Mouse (Mus musculus) embryonic facial prominence, embryonic 13.5 days (tissue): ENCODE measurements around the gene Tmed9. TPM values are rescaled to one million over a fixed set of nuclear protein-coding genes. Genes with fewer than 3 reads are reported as not detected.

Source experiments
- ATAC-seq: fragments of 200-750 bp; cut with Nextera tagmentation; 2 replicates; pipeline ENCODE4 v1.8.0; 2017; ENCODE audit warnings: low read depth; ENCODE audit not compliant: insufficient number of reproducible peaks, insufficient read depth, low FRiP score, low TSS enrichment
- H3K27ac ChIP-seq: fragments of 300-500 bp; sonication (generic); 2 replicates; pipeline ENCODE4 v1.5.1; 2015; ENCODE audit warnings: moderate library complexity, mild to moderate bottlenecking, inconsistent platforms
- H3K27me3 ChIP-seq: fragments of 300-500 bp; sonication (generic); 2 replicates; pipeline ENCODE4 v1.6.1; 2015; ENCODE audit warnings: mild to moderate bottlenecking, inconsistent platforms
- H3K36me3 ChIP-seq: fragments of 300-500 bp; sonication (generic); 2 replicates; pipeline ENCODE4 v1.6.1; 2015; ENCODE audit warnings: mild to moderate bottlenecking, inconsistent platforms
- H3K4me1 ChIP-seq: fragments of 300-500 bp; sonication (generic); 2 replicates; pipeline ENCODE4 v1.6.1; 2015; ENCODE audit warnings: inconsistent platforms
- H3K4me2 ChIP-seq: fragments of 300-500 bp; sonication (generic); 2 replicates; pipeline ENCODE4 v1.6.1; 2015; ENCODE audit warnings: moderate library complexity, mild to moderate bottlenecking, inconsistent platforms
- H3K4me3 ChIP-seq: fragments of 300-500 bp; sonication (generic); 2 replicates; pipeline ENCODE4 v1.5.1; 2015; ENCODE audit warnings: mild to moderate bottlenecking, inconsistent platforms
- H3K9ac ChIP-seq: fragments of 300-500 bp; sonication (generic); 2 replicates; pipeline ENCODE4 v1.6.1; 2015; ENCODE audit warnings: mild to moderate bottlenecking, inconsistent platforms
- H3K9me3 ChIP-seq: fragments of 300-500 bp; sonication (generic); 2 replicates; pipeline ENCODE4 v1.6.1; 2016; ENCODE audit warnings: inconsistent platforms
- WGBS: fragments of 180-500 bp; shearing (Covaris S2); methylation state at CpG from one replicate; pipeline ENCODE4 v1.1.7; 2015; ENCODE audit warnings: mixed read lengths; 5-methylcytosine and 5-hydroxymethylcytosine counted together
- polyA plus RNA-seq: library from polyadenylated mRNA; unstranded; fragments of >200 nt; fragmentation: Nextera tagmentation; extraction: Ambion mirVana; gene quantifications from 2 replicates; pipeline ENCODE4 v1.2.1, GENCODE M21; 2015

Tmed9 gene
- polyA plus RNA-seq: 158 and 177 TPM in 2 replicates

- no peak within 1 kb of the TSS for H3K27ac ChIP-seq
- peaks cover 4% of the 10 kb centered on the region; the same call in 1 of the 2 replicates for H3K36me3 ChIP-seq
- peaks cover 17% of the 10 kb centered on the region for H3K4me1 ChIP-seq
- no peak within 1 kb of the TSS for H3K9ac ChIP-seq
- WGBS: 97% methylated on average over 2 of the region's 2 CpGs
- no peak within 1 kb of the TSS for H3K4me2 ChIP-seq
- no peak within 1 kb of the TSS for H3K4me3 ChIP-seq
- H3K27me3 ChIP-seq: no peaks in the 10 kb centered on the region
- no peak for ATAC-seq
- H3K9me3 ChIP-seq: no peaks in the 10 kb centered on the region
Measured at GRCm38 (mm10) chr13:55573432-55573831, at the start of gene Tmed9. Gene Tmed9 (plus strand): TSS chr13:55573732.

DNA sequence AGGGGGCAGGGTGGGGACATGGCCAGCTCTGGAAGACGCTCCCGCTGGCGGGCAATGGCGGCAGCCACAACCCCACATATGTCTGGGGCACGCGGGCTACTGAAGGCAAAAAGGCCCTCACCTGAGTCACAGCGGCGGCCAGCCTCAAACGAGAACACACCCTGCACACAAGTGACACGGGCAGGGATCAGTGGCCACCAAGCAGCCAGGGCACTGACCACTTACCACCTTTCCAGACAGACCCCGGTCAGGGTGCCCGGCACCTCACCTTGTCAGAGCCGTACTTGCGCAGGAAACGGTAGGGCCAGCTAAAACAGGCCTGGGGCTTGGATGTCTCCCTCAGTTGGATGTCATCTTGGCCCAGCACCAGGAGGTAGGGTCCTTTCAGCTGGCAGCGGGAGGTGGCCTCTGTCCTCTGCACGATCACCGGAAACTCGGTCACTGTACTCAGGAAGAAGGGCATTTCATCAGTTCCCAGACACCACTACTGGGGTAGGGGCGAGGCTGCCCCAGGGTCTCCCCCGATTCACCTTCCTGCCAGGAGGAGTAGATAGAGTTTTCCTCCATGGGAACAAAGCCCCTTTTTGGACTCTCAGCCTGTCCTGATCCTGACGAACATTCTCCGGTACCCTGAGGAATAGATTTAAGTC is 49.5 kb upstream of the Tmed9 start:
- Histone ChIP-seq H3K27me3 (no peaks in the 10 kb centered on the region), H3K4me2 (no peak overlapping the region), H3K27ac (no peak overlapping the region), H3K36me3 (peaks cover 3% of the 10 kb centered on the region), H3K4me3 (no peak overlapping the region), H3K9ac (no peak overlapping the region), H3K4me1 (no peaks in the 10 kb centered on the region), H3K9me3 (no peaks in the 10 kb centered on the region)
- 88% methylated on average over 23 of the region's 23 CpGs for WGBS
- ATAC-seq: no peak

- Histone ChIP-seq H3K36me3 (peaks cover 21% of the 10 kb centered on the region), H3K27me3 (no peaks in the 10 kb centered on the region), H3K9me3 (no peaks in the 10 kb centered on the region), H3K4me3 (no peak overlapping the region), H3K27ac (no peak overlapping the region), H3K4me2 (no peak overlapping the region), H3K4me1 (no peaks in the 10 kb centered on the region), H3K9ac (no peak overlapping the region)
- ATAC-seq: no peak
- 85% methylated on average over 16 of the region's 16 CpGs for WGBS
Measured at GRCm38 (mm10) chr13:55525733-55526553, 47.6 kb upstream of the Tmed9 start.

DNA sequence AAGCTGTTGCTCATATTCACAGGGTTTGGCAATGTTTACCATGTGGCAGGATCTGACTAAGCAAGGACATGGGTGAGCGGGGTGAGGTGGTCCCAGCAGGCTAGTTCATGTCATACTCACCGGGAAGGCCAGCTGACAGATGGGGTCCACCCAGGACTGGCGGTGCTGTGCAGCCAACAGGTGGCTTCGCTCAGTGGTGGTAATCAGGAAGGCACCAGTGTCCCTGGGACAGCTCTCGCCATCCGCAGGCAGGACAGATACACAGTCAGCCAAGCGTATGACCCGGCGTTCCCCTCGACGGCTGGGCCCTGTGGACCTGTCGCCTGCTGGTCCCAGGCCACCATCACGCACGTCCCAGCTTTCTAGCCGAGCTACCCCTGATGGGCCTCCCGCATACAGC is 46.3 kb upstream of the Tmed9 start:
- no peak overlapping the region for H3K9ac ChIP-seq
- WGBS: 87% methylated on average over 16 of the region's 16 CpGs
- no peaks in the 10 kb centered on the region for H3K9me3 ChIP-seq
- ATAC-seq: no peak
- H3K36me3 ChIP-seq: peaks cover 34% of the 10 kb centered on the region
- no peak overlapping the region for H3K4me3 ChIP-seq
- no peaks in the 10 kb centered on the region for H3K27me3 ChIP-seq
- no peak overlapping the region for H3K27ac ChIP-seq
- no peaks in the 10 kb centered on the region for H3K4me1 ChIP-seq
- H3K4me2 ChIP-seq: no peak overlapping the region

GRCm38 (mm10) chr13:55527834-55528772 is 45.4 kb upstream of the Tmed9 start:
- H3K4me2 ChIP-seq: no peak overlapping the region
- H3K27ac ChIP-seq: no peak overlapping the region
- H3K27me3 ChIP-seq: no peaks in the 10 kb centered on the region
- no peaks in the 10 kb centered on the region for H3K4me1 ChIP-seq
- no peak overlapping the region for H3K4me3 ChIP-seq
- peaks cover 43% of the 10 kb centered on the region for H3K36me3 ChIP-seq
- 82% methylated on average over 18 of the region's 18 CpGs for WGBS
- no peak overlapping the region for H3K9ac ChIP-seq
- H3K9me3 ChIP-seq: no peaks in the 10 kb centered on the region
- no peak for ATAC-seq

DNA sequence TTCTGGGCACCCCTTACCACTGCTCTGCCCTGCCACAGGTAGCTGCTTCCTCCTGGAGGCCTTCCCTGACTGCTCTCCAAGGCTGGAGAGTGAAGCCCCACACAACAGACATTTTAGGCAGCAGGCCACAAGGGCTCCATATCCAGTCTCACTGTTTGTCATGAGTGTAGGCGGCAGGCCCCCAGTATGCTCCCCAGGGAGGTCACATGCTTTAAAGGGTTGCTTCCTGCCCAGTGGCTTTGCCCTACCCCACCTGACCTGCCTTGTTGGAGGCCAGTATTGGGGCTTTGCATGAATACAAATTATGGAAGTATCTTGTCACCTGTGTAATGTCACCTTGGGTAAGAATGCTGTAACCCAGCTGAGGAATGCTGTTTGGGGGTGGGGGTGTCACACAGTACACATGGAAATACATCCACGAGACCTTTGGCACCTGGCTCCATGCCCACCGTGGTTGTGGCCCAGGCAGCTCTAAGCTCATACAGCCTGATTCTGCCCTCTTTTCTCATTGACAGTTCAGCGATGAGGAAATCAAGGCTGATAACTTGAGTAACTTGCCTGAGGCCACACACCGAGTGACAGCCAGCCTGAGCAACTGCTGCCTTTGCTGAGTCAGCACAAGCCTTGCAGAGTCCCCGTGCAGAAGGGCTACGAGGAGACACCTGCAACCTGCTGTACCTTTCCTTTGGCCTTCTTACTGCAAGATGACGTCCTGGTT is 44.2 kb upstream of the Tmed9 start, which contains the start of gene Dok3:
TSS of gene Dok3 (minus strand) at position 99 of the 718 bp plus-strand sequence.
- WGBS: 74% methylated on average over 8 of the region's 8 CpGs
- ATAC-seq: no peak
- no peak within 1 kb of the TSS for H3K9ac ChIP-seq

GRCm38 (mm10) chr13:55535191-55535590 is 38.3 kb upstream of the Tmed9 start:
- Histone ChIP-seq H3K27ac (no peak overlapping the region), H3K27me3 (no peaks in the 10 kb centered on the region), H3K4me3 (peak overlapping the region; percentile 91), H3K9ac (peak overlapping the region; percentile 91), H3K9me3 (no peaks in the 10 kb centered on the region), H3K36me3 (peaks cover 78% of the 10 kb centered on the region), H3K4me1 (peaks cover 16% of the 10 kb centered on the region), H3K4me2 (peak overlapping the region; percentile 97)
- WGBS: 91% methylated on average over 15 of the region's 15 CpGs
- ATAC-seq: no peak

More for the DNA sequence above, 44.2 kb upstream of the Tmed9 start, which contains the start of gene Dok3:
- Histone ChIP-seq H3K4me1 (no peaks in the 10 kb centered on the region), H3K36me3 (peaks cover 56% of the 10 kb centered on the region), H3K27ac (no peak within 1 kb of the TSS), H3K4me2 (no peak within 1 kb of the TSS), H3K27me3 (no peaks in the 10 kb centered on the region), H3K9me3 (no peaks in the 10 kb centered on the region), H3K4me3 (no peak within 1 kb of the TSS)

DNA sequence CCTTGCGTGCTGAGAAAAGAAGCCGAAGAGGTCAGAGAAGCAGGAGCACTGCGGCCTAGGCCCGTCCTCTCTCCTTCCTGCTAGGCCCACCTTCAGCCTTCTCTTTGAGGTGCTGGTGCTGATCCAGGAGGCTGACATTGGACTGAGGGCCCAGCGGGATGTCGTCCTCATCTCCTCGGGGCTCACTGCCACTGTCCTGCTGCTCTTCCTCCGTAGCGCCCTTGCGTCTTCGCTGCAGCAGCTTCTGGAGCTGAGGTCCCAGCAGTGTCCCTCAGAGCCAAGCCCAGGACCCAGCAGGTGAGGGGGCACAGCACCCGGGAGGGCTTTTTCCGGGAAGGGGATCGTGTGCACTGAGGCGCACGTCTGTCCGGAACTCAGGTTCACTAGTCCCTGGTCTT is 37.7 kb upstream of the Tmed9 start:
- ATAC-seq: no peak
- 18% methylated on average over 17 of the region's 17 CpGs for WGBS
- H3K4me3 ChIP-seq: peak overlapping the region; percentile 91
- H3K4me1 ChIP-seq: peaks cover 16% of the 10 kb centered on the region
- no peaks in the 10 kb centered on the region for H3K27me3 ChIP-seq
- H3K27ac ChIP-seq: peak overlapping the region; percentile 28; the same call in 1 of the 2 replicates
- no peaks in the 10 kb centered on the region for H3K9me3 ChIP-seq
- H3K36me3 ChIP-seq: peaks cover 78% of the 10 kb centered on the region
- peak overlapping the region; percentile 91 for H3K9ac ChIP-seq
- H3K4me2 ChIP-seq: peak overlapping the region; percentile 97

- H3K9ac ChIP-seq: peak within 1 kb of the TSS; percentile 91
- H3K4me2 ChIP-seq: peak within 1 kb of the TSS; percentile 97
- H3K27ac ChIP-seq: peak within 1 kb of the TSS; percentile 65
- under 1% methylated on average over 70 of the region's 70 CpGs for WGBS
- peaks cover 78% of the 10 kb centered on the region for H3K36me3 ChIP-seq
- peak; percentile 95 for ATAC-seq
- no peaks in the 10 kb centered on the region for H3K27me3 ChIP-seq
- H3K9me3 ChIP-seq: no peaks in the 10 kb centered on the region
- H3K4me1 ChIP-seq: peaks cover 16% of the 10 kb centered on the region
- peak within 1 kb of the TSS; percentile 91 for H3K4me3 ChIP-seq
Measured at GRCm38 (mm10) chr13:55536194-55537175, 37.0 kb upstream of the Tmed9 start, which contains the start of gene Ddx41. Gene Ddx41 (minus strand): TSS chr13:55536658.

- H3K27me3 ChIP-seq: no peaks in the 10 kb centered on the region
- H3K4me2 ChIP-seq: no peak overlapping the region
- no peaks in the 10 kb centered on the region for H3K9me3 ChIP-seq
- H3K27ac ChIP-seq: no peak overlapping the region
- peaks cover 85% of the 10 kb centered on the region for H3K36me3 ChIP-seq
- 88% methylated on average over 2 of the region's 2 CpGs for WGBS
- no peak overlapping the region for H3K9ac ChIP-seq
- peaks cover 3% of the 10 kb centered on the region; the same call in 1 of the 2 replicates for H3K4me1 ChIP-seq
- H3K4me3 ChIP-seq: no peak overlapping the region
- ATAC-seq: no peak
Measured at GRCm38 (mm10) chr13:55540933-55541332, 32.6 kb upstream of the Tmed9 start.
